Mouse (Mus musculus) kidney, embryonic 15.5 days (tissue): Measurements from ENCODE around the gene Atxn10. TPM values are rescaled to one million over a fixed set of nuclear protein-coding genes. Genes with fewer than 3 reads are reported as not detected.

ENCODE experiments used
- polyA plus RNA-seq: library from polyadenylated mRNA; unstranded; fragments of >200 nt; fragmentation: Nextera tagmentation; extraction: Ambion mirVana; gene quantifications from 2 replicates; pipeline ENCODE4 v1.2.1, GENCODE M21; 2015

Atxn10 gene
- polyA plus RNA-seq, 1 experiment from 2014 or later, result 287 TPM

Other genes starting within 250 kb of the Atxn10 start
- gene Smc1b, start 204.3 kb upstream of the Atxn10 start, polyA plus RNA-seq, result 0.21 and 0.22 TPM in 2 replicates
- 0.53 TPM in 2 replicates for gene Ribc2, start 204.2 kb upstream of the Atxn10 start, polyA plus RNA-seq
- gene Fbln1, start 130.3 kb upstream of the Atxn10 start, polyA plus RNA-seq, result 170 and 206 TPM in 2 replicates
- gene 7530416G11Rik, start 167.0 kb downstream of the Atxn10 start, polyA plus RNA-seq, result not detected in 2 replicates
- 16.3 and 16.8 TPM in 2 replicates for gene Wnt7b, start 246.2 kb downstream of the Atxn10 start, polyA plus RNA-seq